Mouse (Mus musculus): Measurements from ENCODE around the gene Lmntd1.

The Lmntd1 gene

DNA sequence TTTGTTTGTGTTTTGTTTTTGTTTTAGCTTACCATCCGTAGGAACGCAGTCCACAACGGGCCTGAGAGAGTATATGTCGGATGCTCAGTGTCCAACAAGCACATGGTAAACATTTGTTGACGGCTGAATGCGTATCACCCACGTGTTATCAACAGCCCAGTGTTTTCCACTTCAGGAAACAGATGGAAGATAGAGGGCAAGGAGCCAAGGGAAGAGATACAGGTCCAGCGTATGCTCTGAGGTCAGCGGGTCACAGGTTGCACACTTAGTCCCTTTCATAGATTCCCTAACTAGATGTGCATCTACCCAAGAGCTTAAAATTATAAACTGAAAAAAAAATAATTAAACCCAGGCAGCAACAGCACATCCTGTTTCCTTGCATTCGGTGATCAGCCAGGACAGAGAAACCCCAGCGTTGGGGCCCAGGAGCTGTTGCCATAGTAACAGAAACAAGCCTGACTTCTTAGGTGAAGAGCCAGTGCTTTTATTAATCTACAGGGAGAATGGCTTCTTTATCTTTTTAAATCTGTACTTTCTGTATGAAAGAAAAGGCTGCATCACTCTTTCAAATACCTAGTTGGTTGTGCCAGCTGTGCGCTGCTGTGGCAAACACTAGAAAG, 128.0 kb downstream of the Lmntd1 start:
- DNase-seq (ENCODE audit: low spot score): no peak

DNA sequence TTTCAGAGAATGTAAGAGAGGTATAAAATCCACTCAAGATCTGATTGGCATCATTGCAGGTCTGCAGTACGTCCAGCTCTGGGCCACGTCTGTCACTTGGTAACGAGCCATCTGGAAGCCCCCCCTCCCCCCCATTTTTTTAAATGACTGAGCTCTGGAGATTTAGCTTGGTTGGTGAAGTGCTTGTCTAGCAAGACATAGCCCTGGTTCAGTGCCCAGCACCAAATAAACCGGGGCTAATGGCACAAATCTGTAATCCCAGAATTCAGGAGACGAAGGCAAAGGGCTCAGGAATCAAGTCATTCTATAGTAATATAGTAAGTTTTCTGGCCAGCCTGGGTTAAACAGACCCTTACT, 130.8 kb downstream of the Lmntd1 start:
- DNase-seq (ENCODE audit: low spot score): no peak

DNA sequence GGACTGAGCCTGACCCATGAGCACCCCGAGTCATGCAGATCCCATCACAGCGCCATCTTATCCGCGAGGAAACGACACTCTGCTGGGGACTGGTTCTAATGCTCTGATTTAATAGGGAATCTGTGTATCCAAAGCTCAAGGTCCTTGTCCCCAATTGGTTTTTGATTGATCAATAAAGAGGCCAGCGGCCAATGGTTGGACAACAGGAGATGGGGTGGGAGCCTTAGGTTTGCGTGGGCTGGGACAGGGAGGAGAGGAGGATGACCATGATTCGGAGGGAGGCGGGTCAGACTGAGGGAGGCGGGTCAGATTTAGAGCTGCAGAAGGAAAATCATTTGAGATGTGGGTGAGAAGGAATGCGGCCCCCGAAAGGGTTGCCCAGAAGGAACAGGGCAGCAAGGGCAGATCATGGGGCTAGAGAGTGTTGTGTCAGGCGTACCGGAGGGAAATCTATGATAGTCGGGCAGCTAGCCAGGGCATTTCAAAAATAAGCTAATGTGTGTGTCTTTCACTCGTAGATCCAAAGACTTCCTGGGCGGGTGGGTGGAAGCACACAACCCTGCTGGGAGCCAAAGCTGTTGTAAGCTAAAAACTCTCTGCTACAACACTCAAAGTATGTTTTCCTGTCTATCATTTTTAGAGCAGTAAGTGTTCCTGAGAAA, 131.3 kb downstream of the Lmntd1 start:
- DNase-seq (ENCODE audit: low spot score): no peak

DNA sequence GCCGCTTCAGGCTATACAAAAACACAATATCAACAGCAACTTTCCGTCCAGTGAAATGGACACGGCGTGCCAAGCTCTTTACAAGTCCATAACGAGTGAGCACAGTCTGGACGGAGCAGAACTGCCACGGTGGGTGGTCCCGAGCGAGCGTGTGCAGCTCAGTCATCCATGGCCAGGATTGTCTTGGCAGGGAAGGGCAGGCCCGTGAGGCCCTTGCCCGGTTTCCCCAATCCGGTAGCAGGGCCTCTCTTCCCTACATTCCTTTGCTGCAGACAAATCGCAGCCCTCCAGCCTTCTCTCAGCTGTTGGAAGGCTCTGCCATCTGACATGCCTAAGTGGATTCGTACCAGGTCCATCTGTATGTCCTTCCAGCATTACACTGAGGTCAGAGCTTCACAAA, 132.2 kb downstream of the Lmntd1 start:
- peak; percentile 25 for DNase-seq (ENCODE audit: low spot score)

DNA sequence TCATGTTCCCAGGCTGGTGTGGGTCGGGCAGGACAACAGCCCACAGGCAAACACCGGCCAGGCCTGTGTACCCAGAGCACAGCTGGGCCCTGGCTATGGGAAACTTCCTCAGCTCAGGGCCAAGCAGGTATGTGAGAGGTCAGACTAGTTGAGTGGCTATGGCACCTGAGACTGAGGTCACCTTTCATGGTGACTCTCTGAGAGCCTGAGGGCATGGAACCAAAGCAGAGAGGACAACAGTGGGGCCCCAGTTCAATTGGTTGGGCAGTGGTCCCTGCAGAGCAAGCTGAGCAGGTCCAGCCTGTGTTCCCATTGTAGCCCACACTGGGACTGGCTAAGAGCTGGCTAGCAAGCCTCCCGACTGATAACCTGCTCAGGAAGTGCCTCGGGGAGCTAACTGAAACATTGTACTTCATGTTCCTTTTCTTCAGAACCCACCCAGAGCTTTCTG, 135.3 kb downstream of the Lmntd1 start:
- no peak for DNase-seq (ENCODE audit: low spot score)

DNA sequence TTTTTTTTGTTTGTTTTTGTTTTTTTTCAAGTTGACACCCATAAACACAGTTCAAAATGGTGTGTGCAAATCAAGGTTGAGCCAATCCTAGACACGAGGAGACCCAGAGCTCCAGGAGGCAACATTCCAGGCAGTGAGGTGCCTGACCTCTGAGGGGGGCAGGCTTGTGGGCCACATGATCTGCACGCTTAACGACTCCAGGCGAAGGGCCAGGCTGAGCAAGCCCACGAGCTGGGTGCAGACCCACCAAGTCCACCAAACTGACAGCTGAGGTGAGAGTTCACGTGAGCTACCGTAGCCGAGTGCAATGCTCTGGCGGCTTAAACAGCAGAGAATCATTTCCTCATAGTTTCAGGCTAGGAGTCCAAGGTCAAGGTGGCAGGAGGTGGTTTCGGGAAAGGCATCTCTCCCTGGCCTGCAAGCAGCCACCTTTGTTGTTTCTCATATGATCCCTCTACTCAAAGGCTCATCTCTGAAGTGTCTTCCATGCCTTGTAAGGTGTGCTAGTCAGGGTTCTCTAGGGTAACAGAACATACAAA, 136.7 kb downstream of the Lmntd1 start:
- no peak for DNase-seq (ENCODE audit: low spot score)

DNA sequence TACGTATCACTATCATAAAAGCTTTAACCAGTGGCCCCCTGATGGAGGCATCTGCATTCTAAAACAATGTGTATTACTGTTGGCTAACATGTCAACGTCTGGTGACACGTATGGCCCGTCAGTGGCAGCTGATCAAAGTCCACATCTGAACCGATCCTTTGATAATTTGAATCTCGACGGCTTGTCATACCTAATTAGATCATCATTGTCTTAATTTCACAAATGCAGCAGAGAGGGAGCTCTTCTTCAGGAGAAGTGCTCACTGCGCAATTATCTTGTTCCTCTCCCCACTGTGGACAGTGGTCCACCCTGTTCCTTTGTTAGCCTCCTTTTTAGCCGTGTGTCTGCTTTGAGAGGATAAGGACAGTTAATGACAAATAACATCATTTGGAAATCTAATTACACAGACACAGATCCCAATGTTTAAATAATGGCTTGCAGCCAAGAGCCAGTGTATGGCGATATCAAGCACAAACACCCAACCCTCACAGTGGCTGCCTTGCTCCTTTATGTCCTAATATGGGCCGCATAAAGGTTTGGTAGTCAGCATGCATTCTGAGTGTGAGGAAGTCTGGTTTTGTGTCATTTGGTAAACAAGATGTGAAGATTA, 142.4 kb downstream of the Lmntd1 start:
- no peak for DNase-seq (ENCODE audit: low spot score)

DNA sequence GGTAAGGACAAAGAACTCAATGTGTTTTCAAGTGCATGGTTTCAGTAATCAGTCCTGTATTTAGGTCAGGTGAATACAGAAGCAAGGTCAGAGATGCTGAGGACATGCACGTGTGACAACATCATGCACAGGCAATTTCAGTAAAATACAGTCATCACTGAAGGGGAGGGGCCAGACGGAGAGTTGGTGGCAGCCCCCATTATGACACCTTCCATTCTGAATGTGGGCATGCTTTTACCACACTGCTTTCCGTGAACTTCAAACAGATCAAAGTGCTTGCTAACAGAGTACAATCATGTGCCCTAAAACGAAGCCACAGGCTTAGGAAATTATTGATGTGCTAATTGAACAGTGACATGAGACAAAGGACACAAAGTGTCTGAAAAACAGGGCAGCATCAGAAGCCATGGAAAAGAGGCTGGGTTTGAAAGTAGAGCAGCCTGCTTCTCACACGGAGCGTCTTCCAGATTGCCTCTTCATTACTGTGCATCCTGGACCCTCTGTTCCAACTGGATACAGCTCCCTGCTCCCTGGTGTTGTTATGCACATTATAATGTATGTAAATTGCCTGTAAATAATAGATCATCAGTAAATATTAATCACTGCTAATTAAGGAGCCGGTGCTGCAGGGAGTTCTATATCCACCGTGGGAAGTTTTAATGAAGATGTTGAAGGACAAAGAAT, 144.7 kb downstream of the Lmntd1 start:
- no peak for DNase-seq (ENCODE audit: low spot score)

DNA sequence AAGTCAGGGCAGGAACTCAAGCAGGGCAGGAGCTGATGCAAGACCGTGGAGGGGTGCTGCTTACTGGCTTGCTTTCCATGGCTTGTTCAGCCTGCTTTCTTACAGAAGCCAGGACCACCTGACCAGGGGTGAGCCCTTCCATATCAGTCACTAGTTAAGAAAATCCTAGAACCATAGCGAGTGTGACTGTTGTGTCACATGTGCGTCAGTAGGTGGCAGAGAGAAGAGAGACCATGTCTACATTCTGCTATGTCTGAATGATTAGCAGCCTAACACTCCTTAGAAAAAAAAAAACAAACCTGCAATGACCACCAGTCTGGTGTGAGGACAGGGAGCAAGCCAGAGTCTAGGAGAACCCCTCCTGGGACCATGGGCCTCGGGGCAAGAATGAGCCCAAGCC, 150.1 kb downstream of the Lmntd1 start:
- no peak for DNase-seq (ENCODE audit: low spot score)

DNA sequence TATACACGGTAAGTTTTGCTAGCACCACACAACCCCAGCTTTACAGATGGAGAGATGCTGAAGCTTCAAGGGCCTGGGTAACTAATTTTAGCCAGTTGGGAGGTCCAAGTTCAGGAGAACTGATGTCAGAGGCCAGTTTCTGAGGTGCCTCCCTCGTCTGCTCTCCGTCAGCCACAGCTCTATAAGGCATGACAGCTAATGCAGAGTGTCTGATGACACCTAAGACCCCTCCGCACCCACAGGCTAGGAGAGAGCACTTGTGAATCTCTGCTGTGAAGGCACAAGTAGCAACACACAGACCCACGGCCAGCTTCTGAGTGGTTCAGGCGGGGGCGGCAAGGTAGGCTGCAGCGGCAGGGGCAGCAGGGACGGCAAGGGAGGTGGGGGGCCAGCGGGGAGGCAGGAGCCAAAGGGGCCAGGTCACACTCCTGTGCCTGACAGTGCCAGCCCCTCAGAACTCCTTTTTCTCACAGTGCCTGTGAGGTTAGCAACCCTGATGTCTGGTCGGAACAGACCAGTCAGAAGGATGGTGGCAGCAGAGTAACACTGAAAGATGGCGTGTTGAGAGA, 151.4 kb downstream of the Lmntd1 start:
- no peak for DNase-seq (ENCODE audit: low spot score)

DNA sequence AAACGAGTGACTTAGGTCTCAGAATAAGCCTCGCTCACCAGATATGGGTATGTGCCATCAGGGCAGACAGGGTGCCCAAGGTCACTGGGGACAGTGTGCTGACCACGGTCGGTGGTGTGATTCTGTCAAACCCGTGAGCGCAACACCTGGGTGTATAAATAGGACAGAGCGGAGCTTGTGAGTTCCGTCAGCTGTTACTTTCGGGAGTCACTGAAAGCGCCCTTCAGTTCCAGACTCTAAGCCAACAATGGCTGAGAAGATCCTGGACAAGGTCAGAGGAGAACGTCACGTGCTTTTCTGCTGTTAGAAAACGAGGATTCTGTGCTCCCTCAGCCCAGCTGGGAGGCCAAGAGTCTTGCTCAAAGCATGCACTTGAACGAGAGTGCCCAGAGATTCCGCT, 157.1 kb downstream of the Lmntd1 start:
- no peak for DNase-seq (ENCODE audit: low spot score)

DNA sequence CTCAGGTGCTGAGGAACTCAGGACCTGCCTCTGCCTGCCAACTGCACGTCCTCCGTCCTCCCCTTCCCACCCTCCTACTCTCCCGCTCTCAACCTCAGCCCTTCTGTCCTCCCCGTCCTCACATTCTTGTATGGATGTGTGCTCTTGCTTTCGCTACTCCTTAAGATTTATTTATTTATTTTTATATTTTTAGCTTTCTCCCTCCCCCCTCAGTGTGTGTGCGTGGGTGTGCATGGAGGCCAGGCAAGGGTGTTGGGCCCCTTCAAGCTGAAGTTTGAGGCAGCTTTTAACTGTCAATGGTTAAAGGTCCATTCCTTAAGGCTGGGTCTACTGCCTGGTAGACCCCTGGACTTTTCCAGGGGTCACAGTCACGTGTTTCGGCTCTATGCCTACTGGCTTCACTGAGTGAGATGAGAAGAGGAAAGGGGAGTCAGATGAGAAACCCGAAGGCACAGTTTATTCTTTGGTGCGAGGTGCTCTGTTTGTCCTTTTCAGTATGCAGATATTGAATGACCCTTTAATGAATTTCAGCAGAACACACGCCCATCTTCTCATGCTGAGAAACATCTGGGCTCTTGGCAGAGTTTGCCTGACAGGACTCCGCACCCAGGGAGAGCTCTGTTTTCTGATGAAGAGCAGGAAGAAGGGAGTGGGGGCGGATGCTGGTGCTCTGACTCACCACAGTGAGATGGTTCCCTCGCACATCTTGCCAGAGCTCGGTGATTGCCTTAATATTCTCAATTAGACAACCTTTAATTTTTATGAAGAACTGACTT, 163.3 kb downstream of the Lmntd1 start:
- no peak for DNase-seq (ENCODE audit: low spot score)

DNA sequence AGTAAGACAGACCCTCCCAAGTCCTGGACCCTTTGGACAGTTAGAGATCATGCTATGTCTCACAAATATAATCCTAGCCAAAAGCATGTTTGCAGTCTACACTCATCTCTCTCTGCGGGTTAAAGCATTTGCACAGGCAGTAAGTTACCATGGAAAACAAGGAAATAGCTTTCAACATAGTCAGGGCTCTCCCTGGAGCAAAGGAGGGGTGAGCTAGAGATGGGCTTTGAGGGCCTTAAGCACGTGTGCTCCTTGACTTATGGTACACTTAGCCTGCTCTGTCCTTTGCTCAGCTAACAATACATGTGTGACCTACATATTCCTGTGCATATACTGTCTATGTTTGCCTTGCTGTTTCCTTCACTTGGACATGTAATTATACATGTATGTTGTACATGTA, 165.8 kb downstream of the Lmntd1 start:
- no peak for DNase-seq (ENCODE audit: low spot score)

DNA sequence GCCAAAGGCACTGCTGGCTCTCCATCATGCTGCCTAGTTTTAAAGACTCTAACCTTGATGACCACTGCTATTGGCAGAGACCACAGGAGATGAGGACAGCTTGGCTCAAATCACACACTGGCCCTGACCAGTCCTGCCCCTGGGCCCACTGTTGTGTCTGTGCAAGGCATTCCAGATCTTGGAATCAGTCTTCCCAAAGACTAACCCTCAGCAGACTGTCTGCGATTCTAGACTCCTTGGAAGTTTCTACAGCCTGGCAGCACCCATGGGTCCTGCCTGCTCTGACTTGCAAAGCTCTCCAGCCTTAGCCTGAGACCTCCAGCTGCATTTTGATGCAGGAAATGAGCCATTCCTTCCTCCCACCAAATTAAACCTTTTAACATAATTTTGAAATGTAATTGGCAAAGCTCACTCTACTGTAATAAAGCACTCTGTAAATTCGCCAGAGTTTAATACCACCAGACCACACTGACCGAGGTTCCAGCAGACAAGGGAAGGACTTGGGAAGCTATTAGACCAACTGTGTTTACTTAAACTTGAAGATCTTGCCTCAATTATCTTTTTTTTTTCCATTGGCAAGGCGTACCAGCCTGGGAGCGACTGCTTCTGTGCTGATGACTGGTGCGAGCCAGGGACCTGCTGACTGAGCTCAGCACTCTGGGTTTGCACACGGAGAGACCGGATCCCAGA, 168.2 kb downstream of the Lmntd1 start:
- no peak for DNase-seq (ENCODE audit: low spot score)

DNA sequence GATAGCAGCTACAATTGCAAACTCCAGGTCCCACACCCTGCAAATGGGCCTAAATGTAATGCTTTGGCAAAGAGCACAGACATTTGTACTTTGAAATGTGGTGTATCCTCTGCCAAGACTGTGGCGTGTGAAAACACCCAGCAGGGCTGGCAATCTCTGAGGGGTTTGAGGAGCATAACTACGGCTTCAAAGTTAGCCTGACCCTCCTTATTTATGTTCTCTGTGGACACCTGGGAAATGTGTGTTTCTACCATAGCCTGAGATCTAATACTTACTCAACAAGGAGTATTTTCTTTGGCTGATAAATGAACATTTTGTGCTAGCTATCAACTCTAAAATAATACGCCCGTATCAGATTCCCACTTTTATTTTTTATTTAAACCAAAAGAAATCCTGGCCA, 168.7 kb downstream of the Lmntd1 start:
- DNase-seq (ENCODE audit: low spot score): no peak

DNA sequence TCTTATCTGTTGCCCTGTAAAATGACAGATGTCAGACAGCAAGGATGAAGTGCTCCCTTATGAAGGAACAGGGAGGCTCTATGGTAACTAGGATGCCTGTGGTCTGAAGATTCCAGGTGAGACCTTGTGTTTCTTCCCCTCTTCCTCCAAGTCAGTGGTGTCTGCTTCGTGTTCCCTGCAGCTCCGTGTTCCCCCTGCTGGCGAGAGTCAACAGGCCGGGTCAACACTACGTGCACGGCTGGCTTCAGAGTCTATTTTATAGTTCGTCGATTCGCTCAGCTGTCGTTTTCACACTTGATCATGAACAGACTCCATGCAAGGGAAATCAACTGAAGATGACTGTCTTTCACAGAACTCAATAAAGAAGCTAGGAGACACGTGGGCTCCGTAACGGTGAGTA, 171.3 kb downstream of the Lmntd1 start:
- DNase-seq (ENCODE audit: low spot score): no peak

DNA sequence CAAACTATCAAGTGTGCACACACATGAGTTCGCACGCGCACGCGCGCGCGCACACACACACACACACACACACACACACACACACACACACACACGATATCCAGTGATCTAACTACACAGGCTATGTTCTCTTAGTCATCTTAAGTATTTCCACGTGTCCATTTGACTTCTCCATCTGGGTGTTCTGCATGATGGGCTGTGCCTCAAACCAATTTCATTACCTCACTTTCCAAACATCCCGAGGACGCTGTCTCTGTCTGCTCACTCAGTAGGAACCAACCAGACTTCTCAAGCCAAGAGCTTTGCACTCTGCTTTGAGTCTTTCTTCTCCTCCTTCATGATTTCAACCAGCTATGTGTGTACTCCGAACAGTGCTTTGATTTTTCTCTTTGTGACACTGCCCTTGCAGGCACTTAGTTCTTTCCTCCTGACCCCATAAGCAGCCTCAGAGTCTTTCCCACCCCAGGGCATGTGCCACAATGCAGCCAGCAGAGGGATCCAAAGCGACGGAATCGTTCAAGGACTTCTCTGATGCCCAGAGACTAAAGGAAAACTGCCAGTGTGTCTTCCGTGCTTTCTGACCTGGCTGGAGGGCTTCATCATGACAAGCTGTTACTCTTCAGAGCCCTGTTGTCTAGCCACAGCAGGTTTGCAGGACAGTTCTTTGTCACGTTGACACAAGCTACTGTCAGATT, 172.6 kb downstream of the Lmntd1 start:
- no peak for DNase-seq (ENCODE audit: low spot score)

DNA sequence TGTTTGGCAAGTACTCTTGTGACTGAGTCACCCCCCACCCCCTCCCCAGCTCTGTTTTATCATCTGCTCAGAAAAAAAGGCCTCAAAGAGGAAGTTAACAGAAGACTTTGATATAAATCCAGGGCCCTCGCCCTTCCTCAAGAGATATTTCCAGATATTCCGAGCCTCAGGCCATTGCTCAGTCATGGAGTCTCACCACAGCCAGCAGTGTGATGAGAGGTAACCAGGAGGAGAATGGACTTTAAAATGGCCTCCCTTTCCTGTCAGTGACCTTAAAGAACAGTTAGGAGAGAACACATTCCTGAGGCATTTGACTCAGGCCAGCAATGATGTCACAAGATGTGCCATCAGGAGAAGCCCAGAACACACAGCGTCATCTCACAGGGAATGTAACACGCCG, 175.3 kb downstream of the Lmntd1 start:
- no peak for DNase-seq (ENCODE audit: low spot score)

DNA sequence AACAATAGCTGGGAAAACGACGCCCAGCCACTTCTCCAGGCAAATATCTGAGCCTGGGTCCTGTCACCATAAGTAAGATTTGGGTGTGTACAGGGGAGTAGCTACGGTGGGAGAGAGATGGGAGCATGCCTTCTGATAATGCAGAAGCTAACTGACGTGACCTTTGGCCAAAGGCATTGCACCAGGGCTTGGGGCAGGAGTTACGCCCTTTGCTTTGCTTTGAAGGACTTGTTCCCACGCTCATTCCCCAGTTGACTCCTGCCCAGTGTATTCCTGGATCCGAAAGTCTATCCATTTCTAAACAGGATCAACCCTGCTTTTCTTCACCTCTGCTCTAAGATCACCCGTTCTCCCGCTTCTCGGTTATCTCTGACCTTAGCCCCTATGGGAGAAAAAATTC, 178.4 kb downstream of the Lmntd1 start:
- DNase-seq (ENCODE audit: low spot score): no peak

DNA sequence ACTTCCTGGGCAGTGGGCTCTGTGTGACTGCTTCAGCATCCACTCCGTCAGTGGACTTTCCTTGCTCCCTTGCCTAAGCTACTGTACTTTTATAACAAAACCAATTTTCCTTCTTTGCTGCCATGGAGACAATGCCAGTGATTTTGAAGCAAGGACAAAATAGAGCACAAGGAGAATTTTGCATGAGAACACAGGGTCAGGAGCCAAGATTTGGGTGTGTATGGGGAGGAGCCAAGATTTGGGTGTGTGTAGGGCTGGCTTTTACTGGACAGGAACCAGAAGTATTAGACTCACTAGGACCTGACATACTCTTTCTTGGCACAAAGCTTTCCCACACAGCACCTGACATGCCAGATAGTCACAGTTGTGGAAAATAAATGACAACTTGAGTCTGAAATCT, 179.0 kb downstream of the Lmntd1 start:
- no peak for DNase-seq (ENCODE audit: low spot score)

DNA sequence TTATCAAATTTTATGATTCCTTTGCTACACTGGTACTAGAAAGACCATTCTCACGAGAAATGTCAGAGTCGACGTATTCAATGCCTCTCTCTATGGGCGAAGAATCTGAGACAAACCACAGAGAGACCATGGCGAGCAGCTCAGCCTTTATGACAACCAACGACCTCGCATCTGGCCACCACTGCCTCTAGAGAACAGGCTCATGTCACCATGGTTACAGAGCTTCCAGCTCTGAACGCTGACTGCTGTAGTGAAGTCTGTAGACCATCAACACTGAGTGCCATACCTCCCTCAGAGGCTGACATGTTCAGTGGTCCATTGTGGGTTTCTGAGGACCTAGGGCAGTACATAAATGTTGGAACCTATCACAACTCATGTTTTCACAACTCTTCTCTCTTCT, 180.2 kb downstream of the Lmntd1 start:
- DNase-seq (ENCODE audit: low spot score): no peak
